Mouse (Mus musculus): ENCODE results near the gene Zfp455.
"Not testable (repeated sequence)": the region's sequence is repeated elsewhere in the genome, so short reads cannot be mapped to it uniquely, and the experiment has no call there.

Gene Zfp455

GRCm38 (mm10) chr13:67194340-67194894, at the start of gene Zfp455:
Gene Zfp455 (plus strand): TSS chr13:67194506.
- DNase-seq (ENCODE audit: low spot score in 2 of 2) = peak; percentile 64 to 74

GRCm38 (mm10) chr13:67166122-67166521, 28.2 kb upstream of the Zfp455 start:
- not testable (repeated sequence) for DNase-seq (ENCODE audit: low spot score in 2 of 2)

GRCm38 (mm10) chr13:67172991-67173722, 21.1 kb upstream of the Zfp455 start, which contains the start of gene Rsl1:
Gene Rsl1 (plus strand): TSS chr13:67173182.
- peak; percentile 83 to 87 for DNase-seq (ENCODE audit: low spot score in 2 of 2)

GRCm38 (mm10) chr13:67173723-67174055, 20.6 kb upstream of the Zfp455 start:
- peak in 1 of 2 experiments; percentile 8 for DNase-seq (ENCODE audit: low spot score in 2 of 2)

DNA sequence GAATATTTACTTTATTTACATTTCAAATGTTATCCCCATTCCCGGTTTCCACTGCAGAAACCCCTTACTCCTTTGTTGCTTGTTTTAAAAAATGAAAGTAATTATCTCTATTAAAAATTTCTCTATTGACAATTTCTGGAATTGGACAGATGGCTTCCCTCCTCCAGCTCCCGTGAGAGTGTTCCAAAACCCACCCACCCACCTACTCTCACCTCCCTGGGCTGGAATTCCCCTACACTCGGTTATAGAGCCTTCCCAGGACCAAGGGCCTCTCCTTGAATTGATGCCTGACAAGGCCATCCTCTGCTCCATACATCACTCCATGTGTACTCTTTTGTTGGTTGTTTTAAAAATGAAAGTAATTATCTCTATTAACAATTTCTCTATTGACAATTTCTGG, 7.3 kb downstream of the Zfp455 start:
- no peak for DNase-seq (ENCODE audit: low spot score in 2 of 2)

GRCm38 (mm10) chr13:67214015-67214607, 19.8 kb downstream of the Zfp455 start:
- no peak for DNase-seq (ENCODE audit: low spot score in 2 of 2)
